Mouse (Mus musculus): Measurements from ENCODE around the gene Auts2. TPM values are rescaled to one million over a fixed set of nuclear protein-coding genes. Genes with fewer than 3 reads are reported as not detected.
A peak's percentile ranks its signal among the peaks of the same experiment; 100 is the strongest.

Gene Auts2
- polyA plus RNA-seq, 1 experiment from 2014 or later = 97.2 TPM

DNA sequence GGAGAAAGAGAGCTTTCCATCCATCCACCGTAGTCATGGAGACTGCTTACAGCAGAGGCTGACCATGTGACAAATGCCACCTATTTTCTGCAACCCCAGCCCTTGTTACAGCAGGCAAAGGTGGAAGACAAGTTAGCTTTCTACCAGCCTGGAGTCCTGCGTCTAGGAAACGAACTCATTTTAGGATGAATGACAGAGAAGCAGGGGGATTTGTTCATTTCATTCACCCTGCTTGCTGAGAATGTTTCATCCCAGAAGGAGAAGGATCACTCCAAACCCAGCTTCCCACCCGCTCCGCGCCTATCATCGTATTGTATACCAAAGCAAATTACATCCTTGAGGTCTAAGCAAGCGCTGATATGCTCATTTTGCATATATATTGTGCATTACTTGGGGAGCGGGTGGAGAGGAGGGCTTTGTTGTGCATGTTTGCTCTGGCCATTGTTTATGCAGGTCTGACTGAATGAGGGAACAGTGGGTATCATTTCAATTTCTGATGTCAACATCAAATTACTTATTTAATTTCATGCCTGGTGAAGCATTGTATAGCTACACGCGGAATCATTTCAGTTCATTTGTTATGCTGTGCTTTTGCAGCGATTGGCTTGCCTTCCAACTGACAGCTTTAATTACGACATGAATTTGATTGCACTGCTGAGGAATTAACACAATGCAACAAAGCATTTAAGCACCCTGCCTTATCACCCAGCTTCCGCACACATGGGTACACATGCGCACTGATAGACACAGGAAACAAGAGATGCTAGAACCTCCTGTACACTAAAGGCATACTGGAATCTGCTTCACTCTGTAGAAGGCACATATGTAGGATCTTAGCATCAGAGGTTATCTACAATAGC, 509.4 kb downstream of the Auts2 start:
- H3K4me3 ChIP-seq (replicated peaks; ENCODE audit: low read length) = peak overlapping the region; percentile 11; the same call in 1 of the 2 replicates
- 22% methylated on average over 15 of the region's 15 CpGs for WGBS
- peaks cover 42% of the 10 kb centered on the region for H3K4me1 ChIP-seq (replicated peaks; ENCODE audit: control insufficient read depth, insufficient read depth, low read length)
- H3K27me3 ChIP-seq (replicated peaks; ENCODE audit: control insufficient read depth, insufficient read depth, low read length) = no peaks in the 10 kb centered on the region
- H3K27ac ChIP-seq (ENCODE audit: low read length) = peak overlapping the region; percentile 87
- H3K9ac ChIP-seq (replicated peaks; ENCODE audit: low read depth, low read length) = peak overlapping the region; percentile 23; the same call in 1 of the 2 replicates
- H3K4me2 ChIP-seq (ENCODE audit: low read length) = peak overlapping the region; percentile 46
- peak; percentile 86 for ATAC-seq
- H3K36me3 ChIP-seq (ENCODE audit: control insufficient read depth, insufficient read depth) = no peaks in the 10 kb centered on the region
- H3K9me3 ChIP-seq (ENCODE audit: control insufficient read depth, low read length) = no peaks in the 10 kb centered on the region

DNA sequence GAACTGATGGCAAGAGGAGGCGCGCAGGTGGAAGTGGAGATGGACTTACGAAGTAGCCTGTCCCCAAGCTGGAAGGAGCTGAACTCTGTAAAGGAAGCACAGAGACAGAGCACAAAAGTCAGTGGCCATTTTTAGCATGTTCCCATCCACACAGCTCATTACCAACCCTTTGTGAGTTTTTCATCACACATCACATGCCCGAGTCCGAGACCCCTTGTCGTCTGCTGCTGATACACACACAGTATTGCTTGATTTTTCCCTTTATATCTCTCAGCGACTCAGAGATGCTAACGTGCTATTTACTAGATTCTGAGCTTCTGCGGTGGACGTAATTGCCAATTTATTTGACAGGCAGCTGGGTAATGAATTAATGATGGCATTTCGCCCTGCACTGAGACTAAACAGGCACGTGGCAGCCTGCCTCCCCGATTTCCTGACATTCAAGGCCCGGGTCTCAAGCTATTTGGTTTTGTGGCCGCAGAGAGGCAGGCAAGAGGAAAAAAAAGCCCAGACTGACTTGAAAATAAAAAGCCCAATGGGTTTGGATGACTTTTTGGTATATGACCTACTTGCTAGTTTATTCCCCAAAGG, 512.1 kb downstream of the Auts2 start:
- no peak overlapping the region for H3K4me3 ChIP-seq (replicated peaks; ENCODE audit: low read length)
- no peaks in the 10 kb centered on the region for H3K36me3 ChIP-seq (ENCODE audit: control insufficient read depth, insufficient read depth)
- H3K4me2 ChIP-seq (ENCODE audit: low read length) = no peak overlapping the region
- WGBS = 26% methylated on average over 15 of the region's 15 CpGs
- ATAC-seq = no peak
- no peaks in the 10 kb centered on the region for H3K27me3 ChIP-seq (replicated peaks; ENCODE audit: control insufficient read depth, insufficient read depth, low read length)
- peaks cover 46% of the 10 kb centered on the region for H3K4me1 ChIP-seq (replicated peaks; ENCODE audit: control insufficient read depth, insufficient read depth, low read length)
- H3K27ac ChIP-seq (ENCODE audit: low read length) = no peak overlapping the region
- no peak overlapping the region for H3K9ac ChIP-seq (replicated peaks; ENCODE audit: low read depth, low read length)
- H3K9me3 ChIP-seq (ENCODE audit: control insufficient read depth, low read length) = no peaks in the 10 kb centered on the region

DNA sequence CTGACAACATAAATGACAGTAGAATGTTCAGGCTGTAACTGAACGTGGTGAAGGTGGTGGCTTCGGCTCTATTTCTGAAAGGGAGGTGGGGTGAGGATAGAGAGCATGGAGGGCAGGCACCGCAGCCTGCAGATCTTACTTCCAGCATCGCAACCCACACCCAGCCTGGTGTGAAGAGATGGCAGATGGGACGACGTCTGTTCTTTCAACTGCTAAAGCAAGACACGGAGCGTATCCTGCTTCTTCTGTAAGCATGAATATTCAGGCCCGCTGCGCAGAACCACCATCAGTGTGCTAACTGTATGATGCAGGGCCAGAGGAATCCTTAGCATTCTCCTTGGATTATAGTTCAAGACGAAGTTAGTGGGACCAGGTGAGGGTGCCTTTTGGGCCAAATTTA, 513.5 kb downstream of the Auts2 start:
- Histone ChIP-seq H3K27ac (ENCODE audit: low read length) (peak overlapping the region; percentile 41; the same call in 1 of the 2 replicates), H3K4me2 (ENCODE audit: low read length) (no peak overlapping the region), H3K4me1 (replicated peaks; ENCODE audit: control insufficient read depth, insufficient read depth, low read length) (peaks cover 46% of the 10 kb centered on the region), H3K36me3 (ENCODE audit: control insufficient read depth, insufficient read depth) (no peaks in the 10 kb centered on the region), H3K9me3 (ENCODE audit: control insufficient read depth, low read length) (no peaks in the 10 kb centered on the region), H3K27me3 (replicated peaks; ENCODE audit: control insufficient read depth, insufficient read depth, low read length) (no peaks in the 10 kb centered on the region), H3K9ac (replicated peaks; ENCODE audit: low read depth, low read length) (no peak overlapping the region), H3K4me3 (replicated peaks; ENCODE audit: low read length) (no peak overlapping the region)
- 46% methylated on average over 11 of the region's 11 CpGs for WGBS
- peak; percentile 71 for ATAC-seq

DNA sequence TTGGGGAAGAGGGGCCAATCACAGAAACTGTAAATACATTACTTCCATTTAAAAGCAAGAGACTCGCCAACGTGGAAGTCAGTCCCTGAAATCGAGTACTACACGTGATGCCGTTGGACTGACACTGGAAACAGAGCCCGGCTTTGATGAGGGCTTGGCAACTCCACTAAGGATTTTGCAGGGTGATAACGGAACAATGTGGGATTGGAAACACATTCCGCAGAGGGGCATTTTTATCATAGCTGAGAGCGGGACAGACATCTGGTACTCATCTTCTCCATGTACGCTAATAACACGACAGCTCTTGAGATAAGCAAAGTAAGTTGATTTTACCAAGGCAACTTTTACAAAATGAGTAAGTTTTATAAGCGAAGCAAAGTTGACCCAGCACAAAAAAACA, 514.1 kb downstream of the Auts2 start:
- no peak overlapping the region for H3K27ac ChIP-seq (ENCODE audit: low read length)
- H3K4me2 ChIP-seq (ENCODE audit: low read length) = no peak overlapping the region
- no peak for ATAC-seq
- H3K4me3 ChIP-seq (replicated peaks; ENCODE audit: low read length) = no peak overlapping the region
- H3K4me1 ChIP-seq (replicated peaks; ENCODE audit: control insufficient read depth, insufficient read depth, low read length) = peaks cover 45% of the 10 kb centered on the region
- H3K27me3 ChIP-seq (replicated peaks; ENCODE audit: control insufficient read depth, insufficient read depth, low read length) = no peaks in the 10 kb centered on the region
- no peak overlapping the region for H3K9ac ChIP-seq (replicated peaks; ENCODE audit: low read depth, low read length)
- 56% methylated on average over 12 of the region's 12 CpGs for WGBS
- no peaks in the 10 kb centered on the region for H3K9me3 ChIP-seq (ENCODE audit: control insufficient read depth, low read length)
- H3K36me3 ChIP-seq (ENCODE audit: control insufficient read depth, insufficient read depth) = no peaks in the 10 kb centered on the region

DNA sequence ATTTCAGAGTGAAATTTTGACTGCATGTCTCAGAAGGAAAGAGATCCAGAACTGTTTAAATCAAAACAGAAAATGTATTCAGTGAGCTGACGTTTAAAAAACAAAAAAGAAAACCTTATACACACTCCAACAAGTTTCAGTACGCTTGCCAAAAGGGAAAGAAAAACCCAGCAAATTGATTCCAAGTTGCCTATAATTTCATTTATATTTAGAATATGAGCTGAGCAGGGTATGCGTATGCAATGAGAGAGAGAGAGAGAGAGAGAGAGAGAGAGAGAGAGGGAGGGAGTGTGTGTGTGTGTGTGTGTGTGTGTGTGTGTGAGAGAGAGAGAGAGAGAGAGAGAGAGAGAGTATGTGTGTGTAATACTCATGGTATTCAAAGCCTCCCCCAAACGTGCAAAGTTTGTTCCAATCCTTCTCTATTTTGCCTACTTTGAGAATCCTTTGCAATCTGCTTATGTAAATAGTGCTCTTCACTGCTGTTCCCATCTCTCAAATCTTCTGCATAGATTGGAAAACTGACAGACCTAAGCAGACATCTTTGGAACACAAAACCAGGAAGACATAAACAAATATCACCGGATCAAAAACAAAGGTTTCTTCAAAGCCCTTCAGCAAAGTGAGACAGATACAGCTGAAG, 515.2 kb downstream of the Auts2 start:
- Histone ChIP-seq H3K9ac (replicated peaks; ENCODE audit: low read depth, low read length) (no peak overlapping the region), H3K9me3 (ENCODE audit: control insufficient read depth, low read length) (no peaks in the 10 kb centered on the region), H3K27me3 (replicated peaks; ENCODE audit: control insufficient read depth, insufficient read depth, low read length) (no peaks in the 10 kb centered on the region), H3K4me3 (replicated peaks; ENCODE audit: low read length) (no peak overlapping the region), H3K4me1 (replicated peaks; ENCODE audit: control insufficient read depth, insufficient read depth, low read length) (peaks cover 34% of the 10 kb centered on the region), H3K36me3 (ENCODE audit: control insufficient read depth, insufficient read depth) (no peaks in the 10 kb centered on the region), H3K27ac (ENCODE audit: low read length) (no peak overlapping the region), H3K4me2 (ENCODE audit: low read length) (no peak overlapping the region)
- no peak for ATAC-seq
- 53% methylated on average over 5 of the region's 5 CpGs for WGBS

DNA sequence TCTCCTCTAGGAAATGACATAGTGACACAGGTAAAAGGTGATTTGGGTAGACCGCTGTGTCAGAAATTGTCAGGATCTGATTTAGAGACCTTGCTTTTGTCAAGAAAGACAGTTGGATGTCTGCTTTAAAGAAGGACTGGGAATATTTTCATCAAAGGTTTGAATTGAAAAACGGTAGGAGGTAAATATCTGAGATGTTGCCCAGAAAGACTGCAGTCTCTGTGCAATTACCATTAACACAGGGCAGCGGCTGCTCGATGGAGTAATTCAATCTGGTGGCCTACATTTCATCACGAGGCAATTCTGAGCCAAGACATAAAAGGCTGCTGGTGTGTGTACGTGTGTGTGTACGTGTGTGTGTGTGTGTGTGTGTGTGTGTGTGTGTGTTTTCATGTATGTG, 529.8 kb downstream of the Auts2 start:
- 56% methylated on average over 7 of the region's 7 CpGs for WGBS
- H3K9me3 ChIP-seq (ENCODE audit: control insufficient read depth, low read length) = no peaks in the 10 kb centered on the region
- no peak overlapping the region for H3K4me2 ChIP-seq (ENCODE audit: low read length)
- H3K27me3 ChIP-seq (replicated peaks; ENCODE audit: control insufficient read depth, insufficient read depth, low read length) = no peaks in the 10 kb centered on the region
- no peak overlapping the region for H3K4me3 ChIP-seq (replicated peaks; ENCODE audit: low read length)
- H3K36me3 ChIP-seq (ENCODE audit: control insufficient read depth, insufficient read depth) = no peaks in the 10 kb centered on the region
- no peak for ATAC-seq
- peaks cover 16% of the 10 kb centered on the region for H3K4me1 ChIP-seq (replicated peaks; ENCODE audit: control insufficient read depth, insufficient read depth, low read length)
- H3K9ac ChIP-seq (replicated peaks; ENCODE audit: low read depth, low read length) = no peak overlapping the region
- no peak overlapping the region for H3K27ac ChIP-seq (ENCODE audit: low read length)

DNA sequence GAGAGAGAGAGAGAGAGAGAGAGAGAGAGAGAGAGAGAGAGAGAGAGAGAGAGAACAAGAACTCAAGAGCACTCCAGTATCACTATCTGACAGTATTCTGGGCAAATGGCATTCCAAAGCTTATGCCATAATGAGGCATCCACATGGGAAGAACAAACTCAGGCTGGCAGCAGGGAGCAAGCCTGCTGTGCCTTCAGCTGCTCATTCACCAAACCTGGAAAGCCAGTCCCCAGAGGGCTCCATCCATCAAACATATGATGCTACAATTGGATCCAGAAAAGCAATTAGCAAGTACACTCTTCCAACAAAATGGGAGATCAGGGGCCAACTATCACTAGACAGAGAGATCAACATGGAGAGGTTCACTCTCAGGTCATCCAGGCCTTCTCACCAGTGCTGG, 531.3 kb downstream of the Auts2 start:
- no peak overlapping the region for H3K4me2 ChIP-seq (ENCODE audit: low read length)
- peaks cover 21% of the 10 kb centered on the region for H3K4me1 ChIP-seq (replicated peaks; ENCODE audit: control insufficient read depth, insufficient read depth, low read length)
- no peaks in the 10 kb centered on the region for H3K27me3 ChIP-seq (replicated peaks; ENCODE audit: control insufficient read depth, insufficient read depth, low read length)
- H3K9me3 ChIP-seq (ENCODE audit: control insufficient read depth, low read length) = no peaks in the 10 kb centered on the region
- H3K9ac ChIP-seq (replicated peaks; ENCODE audit: low read depth, low read length) = no peak overlapping the region
- H3K27ac ChIP-seq (ENCODE audit: low read length) = no peak overlapping the region
- no peak overlapping the region for H3K4me3 ChIP-seq (replicated peaks; ENCODE audit: low read length)
- peak; percentile 62; the same call in 1 of the 2 replicates for ATAC-seq
- H3K36me3 ChIP-seq (ENCODE audit: control insufficient read depth, insufficient read depth) = no peaks in the 10 kb centered on the region

DNA sequence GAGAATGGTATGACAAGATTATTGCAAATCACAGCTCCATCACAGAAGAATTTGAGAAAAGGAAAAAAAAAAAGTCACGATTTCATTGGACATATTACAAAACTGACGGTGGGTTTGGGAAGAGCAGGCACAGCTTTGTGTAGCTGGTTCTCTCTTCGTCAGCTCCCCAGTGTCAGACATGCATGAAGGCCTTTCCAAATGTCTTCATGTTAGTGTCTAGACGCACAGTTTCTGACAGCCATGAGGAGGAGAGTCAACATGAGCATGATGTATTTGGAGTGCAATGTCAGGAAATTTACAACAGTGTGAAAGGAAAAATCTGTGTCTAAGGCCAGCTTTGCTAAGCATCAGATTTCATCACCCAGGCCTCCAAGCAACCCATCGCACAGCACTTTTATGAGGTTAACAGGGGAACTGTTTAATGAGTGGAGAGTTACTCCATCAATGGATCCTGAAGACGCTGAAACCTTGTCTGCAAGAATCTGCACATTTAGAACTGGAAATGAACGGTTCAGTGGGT, 534.4 kb downstream of the Auts2 start:
- H3K4me2 ChIP-seq (ENCODE audit: low read length) = no peak overlapping the region
- H3K9ac ChIP-seq (replicated peaks; ENCODE audit: low read depth, low read length) = no peak overlapping the region
- no peak overlapping the region for H3K4me3 ChIP-seq (replicated peaks; ENCODE audit: low read length)
- 38% methylated on average over 7 of the region's 7 CpGs for WGBS
- H3K9me3 ChIP-seq (ENCODE audit: control insufficient read depth, low read length) = no peaks in the 10 kb centered on the region
- peaks cover 21% of the 10 kb centered on the region for H3K4me1 ChIP-seq (replicated peaks; ENCODE audit: control insufficient read depth, insufficient read depth, low read length)
- no peaks in the 10 kb centered on the region for H3K27me3 ChIP-seq (replicated peaks; ENCODE audit: control insufficient read depth, insufficient read depth, low read length)
- H3K27ac ChIP-seq (ENCODE audit: low read length) = no peak overlapping the region; the same call in 1 of the 2 replicates
- ATAC-seq = peak; percentile 64
- H3K36me3 ChIP-seq (ENCODE audit: control insufficient read depth, insufficient read depth) = no peaks in the 10 kb centered on the region

DNA sequence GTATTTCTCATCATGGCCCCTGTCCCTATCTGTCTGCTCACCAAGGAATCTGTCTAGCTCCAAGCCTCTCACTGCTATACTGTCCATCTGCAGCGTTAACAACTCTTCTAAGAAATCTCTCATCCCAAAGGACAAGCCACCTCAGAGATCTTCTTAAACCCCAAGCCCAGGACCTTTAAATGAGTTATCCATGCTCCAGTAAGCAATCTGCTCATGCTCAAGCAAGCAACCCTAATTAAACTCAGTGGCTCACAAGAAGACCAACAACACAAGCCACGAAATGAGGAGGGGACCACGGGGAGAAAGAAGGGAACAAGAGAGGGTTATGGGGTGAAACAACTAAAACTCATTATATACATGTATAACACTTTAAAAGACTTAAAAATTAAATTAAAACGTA, 535.2 kb downstream of the Auts2 start:
- Histone ChIP-seq H3K4me2 (ENCODE audit: low read length) (no peak overlapping the region), H3K4me3 (replicated peaks; ENCODE audit: low read length) (no peak overlapping the region), H3K36me3 (ENCODE audit: control insufficient read depth, insufficient read depth) (no peaks in the 10 kb centered on the region), H3K9me3 (ENCODE audit: control insufficient read depth, low read length) (no peaks in the 10 kb centered on the region), H3K9ac (replicated peaks; ENCODE audit: low read depth, low read length) (no peak overlapping the region), H3K4me1 (replicated peaks; ENCODE audit: control insufficient read depth, insufficient read depth, low read length) (peaks cover 21% of the 10 kb centered on the region), H3K27ac (ENCODE audit: low read length) (no peak overlapping the region), H3K27me3 (replicated peaks; ENCODE audit: control insufficient read depth, insufficient read depth, low read length) (no peaks in the 10 kb centered on the region)
- ATAC-seq = no peak
- WGBS = 30% methylated on average over 4 of the region's 4 CpGs
